Comparison of ENCODE assay signal across 9 mouse cellular contexts in the genomic region with DNA sequence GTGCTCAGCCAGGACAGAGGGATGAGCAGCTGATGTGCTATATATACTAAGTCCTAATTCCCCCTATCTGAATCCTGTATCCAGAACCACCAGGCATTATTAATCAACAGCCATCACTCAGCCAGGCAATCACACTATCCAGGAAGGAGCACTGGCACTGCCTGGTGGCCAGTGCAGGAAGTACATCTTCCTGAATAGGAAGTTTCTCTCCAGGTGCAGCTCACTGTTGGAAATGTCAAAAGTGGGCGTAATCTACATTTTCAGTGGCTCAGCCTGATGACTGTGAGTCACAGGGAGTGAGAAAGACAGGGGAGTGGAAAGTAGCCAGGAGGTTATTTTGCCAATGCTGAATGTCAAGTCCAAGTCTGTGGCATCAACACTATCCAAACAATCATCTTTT. TPM values are rescaled to one million over a fixed set of nuclear protein-coding genes. Genes with fewer than 3 reads are reported as not detected.
A peak's percentile ranks its signal among the peaks of the same experiment; 100 is the strongest.
DNase-seq lines count a peak whose midpoint lies in the region; ATAC-seq and TF ChIP-seq lines count a peak whose summit lies in the region.
"Had no signal": no experiment of that assay in that cellular context is flagged by ENCODE, and none has a peak within 500 bp of the region (broad histone marks: within the 10 kb centered on the region; RNA-seq: fewer than 3 reads in every experiment).

No protein-coding gene starts in this region.

- peak; percentile 71 for TF ChIP-seq CTCF in bone marrow, adult 2 months (IDR thresholded peaks at IDR 0.05; ENCODE audit: control insufficient read depth, insufficient read depth, low read length)
- TF ChIP-seq CTCF in intestine, postnatal 0 days (IDR thresholded peaks at IDR 0.05; ENCODE audit: low read depth) = peak; percentile 83

- no peaks in the 10 kb centered on the region for H3K4me1 ChIP-seq in bone marrow, adult 2 months (ENCODE audit: control insufficient read depth, insufficient read depth, low read length)
- no peaks in the 10 kb centered on the region for H3K4me1 ChIP-seq in intestine, postnatal 0 days (replicated peaks; ENCODE audit: control insufficient read depth, insufficient read depth, low read length)
- H3K4me1 ChIP-seq in limb, embryonic 10.5 days = no peaks in the 10 kb centered on the region

- H3K9ac ChIP-seq in intestine, postnatal 0 days (ENCODE audit: low read depth, low read length) = no peak overlapping the region

- no peaks in the 10 kb centered on the region for H3K27me3 ChIP-seq in intestine, postnatal 0 days (replicated peaks; ENCODE audit: control insufficient read depth, insufficient read depth, low read length)
- H3K27me3 ChIP-seq in limb, embryonic 10.5 days (ENCODE audit: low read depth, poor library complexity, severe bottlenecking) = no peaks in the 10 kb centered on the region

- DNase-seq in layer of hippocampus, adult 11-12 months (ENCODE audit: low spot score) = peak; percentile 57
- DNase-seq in layer of hippocampus, postnatal 36 days = no peak
- peak; percentile 83 for DNase-seq in ES-CJ7 (ENCODE audit: low read depth, low spot score)
- peak; percentile 17 for DNase-seq in lung, postnatal 14 days
- DNase-seq in right cerebral cortex, postnatal 36 days (ENCODE audit: low spot score in 2 of 2) = no peak
- no peak for DNase-seq in limb, embryonic 10.5 days (ENCODE audit: low spot score)

- H3K4me3 ChIP-seq in bone marrow, adult 2 months (replicated peaks; ENCODE audit: control insufficient read depth, low read depth, low read length) = no peak overlapping the region
- H3K4me3 ChIP-seq in intestine, postnatal 0 days (ENCODE audit: low read depth, low read length) = no peak overlapping the region
- no peak overlapping the region for H3K4me3 ChIP-seq in limb, embryonic 10.5 days

- peaks cover 39% of the 10 kb centered on the region for H3K36me3 ChIP-seq in intestine, postnatal 0 days (ENCODE audit: control insufficient read depth, insufficient read depth)
- peaks cover 61% of the 10 kb centered on the region for H3K36me3 ChIP-seq in limb, embryonic 10.5 days

- TF ChIP-seq POLR2A in bone marrow, adult 2 months (IDR thresholded peaks at IDR 0.05; ENCODE audit: borderline replicate concordance, control insufficient read depth, low read depth, low read length) = no peak

- H3K9me3 ChIP-seq in intestine, postnatal 0 days (ENCODE audit: control insufficient read depth) = no peaks in the 10 kb centered on the region
- H3K9me3 ChIP-seq in limb, embryonic 10.5 days (replicated peaks) = no peaks in the 10 kb centered on the region

- WGBS in bone marrow, adult 2 months = 56% methylated on average over 1 of the region's 1 CpGs
- WGBS in intestine, postnatal 0 days = 88% methylated on average over 1 of the region's 1 CpGs
- 92% methylated on average over 1 of the region's 1 CpGs for WGBS in limb, embryonic 10.5 days

- H3K4me2 ChIP-seq in intestine, postnatal 0 days (replicated peaks; ENCODE audit: low read depth) = no peak overlapping the region

- ATAC-seq in intestine, postnatal 0 days = 0 out of 2 replicates have a peak, but pooled peaks have one; percentile 23

- H3K27ac ChIP-seq in bone marrow, adult 2 months (ENCODE audit: control insufficient read depth, insufficient read depth, low read depth, low read length, poor library complexity) = no peak overlapping the region
- H3K27ac ChIP-seq in intestine, postnatal 0 days (ENCODE audit: low read depth, low read length) = no peak overlapping the region
- H3K27ac ChIP-seq in limb, embryonic 10.5 days = no peak overlapping the region
- H3K27ac ChIP-seq: macrophage had no signal

RNA-seq across cellular contexts. Expression of a gene that starts 5.7 kb away (rescaled TPM):
- 1 to 10 TPM in 1 of 2 experiments, under 1 TPM in 1; 0.56 to 1.1 TPM for total RNA-seq in layer of hippocampus, postnatal 36 days (2021)
- polyA plus RNA-seq in bone marrow, adult 2 months (2011; ENCODE audit: insufficient read depth, insufficient read length, low replicate concordance, missing spikeins) = not detected in 2 replicates
- polyA plus RNA-seq in intestine, postnatal 0 days (2015; fragmentation: Nextera tagmentation; extraction: Ambion mirVana) = 0.10 and 0.12 TPM in 2 replicates
- not detected in 2 replicates for polyA plus RNA-seq in limb, embryonic 10.5 days (2016; fragmentation: Nextera tagmentation; extraction: Ambion mirVana)
- polyA plus RNA-seq: macrophage had no signal

RNA-seq across cellular contexts. Expression of a gene that starts 8.8 kb away (rescaled TPM):
- total RNA-seq in layer of hippocampus, postnatal 36 days (2021) = 10 to 100 TPM; 35.0 TPM
- 2.4 and 5.0 TPM in 2 replicates for polyA plus RNA-seq in bone marrow, adult 2 months (2011; ENCODE audit: insufficient read depth, insufficient read length, low replicate concordance, missing spikeins)
- polyA plus RNA-seq in intestine, postnatal 0 days (2015; fragmentation: Nextera tagmentation; extraction: Ambion mirVana) = 15.0 and 15.1 TPM in 2 replicates
- polyA plus RNA-seq in limb, embryonic 10.5 days (2016; fragmentation: Nextera tagmentation; extraction: Ambion mirVana) = 38.1 and 43.3 TPM in 2 replicates

RNA-seq across cellular contexts. Expression of a gene that starts 9.0 kb away (rescaled TPM):
- 10 to 100 TPM in 1 of 2 experiments, 1 to 10 TPM in 1; 9.2 to 11.9 TPM for total RNA-seq in layer of hippocampus, postnatal 36 days (2021)
- 3.7 and 7.0 TPM in 2 replicates for polyA plus RNA-seq in bone marrow, adult 2 months (2011; ENCODE audit: insufficient read depth, insufficient read length, low replicate concordance, missing spikeins)
- 12.2 and 13.0 TPM in 2 replicates for polyA plus RNA-seq in intestine, postnatal 0 days (2015; fragmentation: Nextera tagmentation; extraction: Ambion mirVana)
- polyA plus RNA-seq in limb, embryonic 10.5 days (2016; fragmentation: Nextera tagmentation; extraction: Ambion mirVana) = 12.7 and 16.0 TPM in 2 replicates

RNA-seq across cellular contexts. Expression of a gene that starts 28.6 kb away (rescaled TPM):
- total RNA-seq in layer of hippocampus, postnatal 36 days (2021) = 10 to 100 TPM; 16.3 to 19.8 TPM
- polyA plus RNA-seq in bone marrow, adult 2 months (2011; ENCODE audit: insufficient read depth, insufficient read length, low replicate concordance, missing spikeins) = 46.6 and 64.0 TPM in 2 replicates
- polyA plus RNA-seq in intestine, postnatal 0 days (2015; fragmentation: Nextera tagmentation; extraction: Ambion mirVana) = 88.1 and 91.6 TPM in 2 replicates
- polyA plus RNA-seq in limb, embryonic 10.5 days (2016; fragmentation: Nextera tagmentation; extraction: Ambion mirVana) = 115 and 133 TPM in 2 replicates

RNA-seq across cellular contexts. Expression of a gene that starts 31.5 kb away (rescaled TPM):
- total RNA-seq in layer of hippocampus, postnatal 36 days (2021) = under 1 TPM; 0.20 to 0.42 TPM
- 0.54 and 1.2 TPM in 2 replicates for polyA plus RNA-seq in bone marrow, adult 2 months (2011; ENCODE audit: insufficient read depth, insufficient read length, low replicate concordance, missing spikeins)
- polyA plus RNA-seq in intestine, postnatal 0 days (2015; fragmentation: Nextera tagmentation; extraction: Ambion mirVana) = 12.8 and 13.5 TPM in 2 replicates
- not detected in 2 replicates for polyA plus RNA-seq in limb, embryonic 10.5 days (2016; fragmentation: Nextera tagmentation; extraction: Ambion mirVana)
- polyA plus RNA-seq: macrophage had no signal

Comparison
In these comparisons a context has a peak if more than half of its experiments do, and no peak if none do; other contexts are left out.
1. DNase-seq: peak in layer of hippocampus, adult 11-12 months (single experiment), ES-CJ7 (single experiment) and lung, postnatal 14 days (single experiment); none in layer of hippocampus, postnatal 36 days (0 of 2), right cerebral cortex, postnatal 36 days (0 of 2) and limb, embryonic 10.5 days (single experiment).